ENCODE assay signal across 8 mouse cellular contexts in the genomic region with DNA sequence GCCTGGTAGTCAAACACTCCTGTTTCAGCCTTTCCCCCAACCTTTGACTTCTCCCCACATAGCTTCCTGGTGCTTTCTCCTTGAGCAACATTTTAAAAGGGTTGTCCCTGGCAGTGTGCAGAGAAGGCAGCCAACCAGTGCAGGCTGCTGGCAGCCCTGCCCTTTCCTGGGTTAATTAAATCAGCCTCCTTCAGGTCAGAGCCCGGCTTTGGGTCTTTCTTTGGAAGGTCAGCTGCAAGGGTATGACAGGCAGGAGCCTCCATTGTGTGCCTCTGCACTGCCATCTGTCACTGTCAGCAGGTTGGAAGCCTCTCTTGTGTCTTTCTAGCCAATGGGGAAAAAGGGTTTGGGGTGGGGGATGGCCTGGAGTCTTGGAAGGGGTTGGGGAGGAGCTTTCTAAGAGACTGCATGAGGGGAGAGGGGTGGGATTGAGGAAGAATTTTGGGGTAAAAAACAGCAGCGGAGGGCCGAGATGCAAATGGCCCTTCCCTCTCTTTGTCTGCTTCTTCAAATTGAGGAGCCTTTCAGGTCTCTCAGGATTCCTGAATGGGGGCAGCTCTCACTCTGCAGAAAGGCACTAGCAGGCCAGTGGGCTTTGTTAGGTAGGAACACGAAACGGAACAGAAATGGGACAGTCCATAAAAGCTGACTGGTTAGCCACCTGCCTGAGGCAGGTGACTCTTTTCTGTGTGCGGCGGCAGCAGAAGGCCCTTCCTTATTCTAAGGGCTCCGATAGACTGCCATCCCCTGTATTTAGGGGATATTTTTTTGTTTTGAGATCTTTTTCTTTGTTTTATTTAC. TPM values are rescaled to one million over a fixed set of nuclear protein-coding genes. Genes with fewer than 3 reads are reported as not detected.
DNase-seq lines count a peak whose midpoint lies in the region; ATAC-seq and TF ChIP-seq lines count a peak whose summit lies in the region.

No protein-coding gene starts in this region.

- WGBS in embryonic facial prominence, embryonic 14.5 days: 26% methylated on average over 8 of the region's 8 CpGs

- H3K9ac ChIP-seq in embryonic facial prominence, embryonic 14.5 days (ENCODE audit: low read depth, low read length): no peak overlapping the region

- H3K9me3 ChIP-seq in embryonic facial prominence, embryonic 14.5 days (ENCODE audit: control insufficient read depth, low read length): no peaks in the 10 kb centered on the region

- H3K4me3 ChIP-seq in layer of hippocampus, adult 2 months: no peak overlapping the region
- no peak overlapping the region for H3K4me3 ChIP-seq in embryonic facial prominence, embryonic 14.5 days (ENCODE audit: low read depth, low read length)

- no peaks in the 10 kb centered on the region for H3K36me3 ChIP-seq in embryonic facial prominence, embryonic 14.5 days (ENCODE audit: control insufficient read depth, insufficient read depth, low read length)

- 0 out of 2 replicates have a peak overlapping the region, but pooled peaks have one; percentile 2 for H3K27ac ChIP-seq in layer of hippocampus, adult 2 months
- no peak overlapping the region; the same call in 1 of the 2 replicates for H3K27ac ChIP-seq in embryonic facial prominence, embryonic 14.5 days (replicated peaks; ENCODE audit: low read depth, low read length)

- H3K27me3 ChIP-seq in embryonic facial prominence, embryonic 14.5 days (replicated peaks; ENCODE audit: control insufficient read depth, insufficient read depth, low read length): no peaks in the 10 kb centered on the region

- DNase-seq in layer of hippocampus, adult 2 months (ENCODE audit: low spot score in 2 of 2): no peak
- DNase-seq in layer of hippocampus, postnatal 36 days: no peak
- peak; percentile 72 for DNase-seq in embryonic facial prominence, embryonic 14.5 days (ENCODE audit: low spot score)
- DNase-seq in kidney, adult 9 months: peak; percentile 93
- DNase-seq in lung, postnatal 36 days: peak; percentile 62
- DNase-seq in gastrocnemius, adult 18-20 months (ENCODE audit: low spot score): no peak
- DNase-seq in natural killer cell, adult 2 months (ENCODE audit: low spot score in 2 of 2): no peak
- no peak for DNase-seq in urinary bladder, postnatal 10 days (ENCODE audit: low spot score)

- H3K4me2 ChIP-seq in embryonic facial prominence, embryonic 14.5 days (ENCODE audit: low read depth, low read length): no peak overlapping the region; the same call in 1 of the 2 replicates

- peaks cover 31% of the 10 kb centered on the region for H3K4me1 ChIP-seq in embryonic facial prominence, embryonic 14.5 days (ENCODE audit: control insufficient read depth, insufficient read depth, low read length)

- peak; percentile 45 for ATAC-seq in embryonic facial prominence, embryonic 14.5 days (ENCODE audit: low read depth)

- no peak for TF ChIP-seq CTCF in layer of hippocampus, adult 2 months (conservative IDR thresholded peaks at IDR 0.05)

RNA-seq across cellular contexts. Expression of gene Cemip2, which starts 6.4 kb away (rescaled TPM):
- 10 to 100 TPM; 13.3 TPM for total RNA-seq in layer of hippocampus, adult 2 months (2021)
- 10 to 100 TPM; 12.5 to 12.7 TPM for total RNA-seq in layer of hippocampus, postnatal 36 days (2021)
- 33.8 and 34.7 TPM in 2 replicates for polyA plus RNA-seq in embryonic facial prominence, embryonic 14.5 days (2014; fragmentation: Nextera tagmentation; extraction: Ambion mirVana)
- 10 to 100 TPM in 1 of 2 experiments, 1 to 10 TPM in 1; 8.4 to 10.8 TPM for total RNA-seq in gastrocnemius, adult 18-20 months (2021)

Comparison
In these comparisons a context has a peak if more than half of its experiments do, and no peak if none do; other contexts are left out.
1. DNase-seq: peak in embryonic facial prominence, embryonic 14.5 days (single experiment), kidney, adult 9 months (single experiment) and lung, postnatal 36 days (single experiment); none in layer of hippocampus, adult 2 months (0 of 2), layer of hippocampus, postnatal 36 days (0 of 2), gastrocnemius, adult 18-20 months (single experiment), natural killer cell, adult 2 months (0 of 2) and urinary bladder, postnatal 10 days (single experiment).